17 mouse cellular contexts compared by ENCODE assay signal in the genomic region with DNA sequence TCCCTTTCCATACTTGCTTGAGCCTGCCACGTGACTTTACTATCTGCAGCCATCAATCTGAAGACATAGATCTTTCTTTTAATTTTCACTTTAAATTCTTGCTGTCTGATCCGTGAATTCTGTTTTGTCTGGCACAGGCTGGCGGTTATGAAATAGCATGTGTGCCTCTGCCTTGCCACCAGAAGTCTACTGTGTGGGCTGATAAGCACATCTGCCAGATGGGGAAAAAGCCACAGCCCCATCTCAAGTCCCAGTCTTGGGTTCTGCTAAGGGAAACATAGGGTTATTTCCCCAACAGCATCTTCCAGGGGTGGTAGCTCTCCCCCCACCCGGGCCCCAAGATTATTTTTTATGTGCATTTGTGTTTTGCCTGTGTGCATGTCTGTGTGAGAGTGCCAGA.
DNase-seq lines count a peak whose midpoint lies in the region.
"Had no signal": no experiment of that assay in that cellular context is flagged by ENCODE, and none has a peak within 500 bp of the region (broad histone marks: within the 10 kb centered on the region; RNA-seq: fewer than 3 reads in every experiment).

No protein-coding gene starts in this region.

- peak; percentile 20 to 63 for DNase-seq in left cerebral cortex, postnatal 25 days (ENCODE audit: low spot score in 2 of 2)
- DNase-seq in left cerebral cortex, postnatal 4 days, result no peak
- DNase-seq in right cerebral cortex, adult 2 months (ENCODE audit: low spot score in 2 of 2), result peak; percentile 31 to 37
- no peak for DNase-seq in right cerebral cortex, postnatal 25 days
- DNase-seq in gonadal fat pad, adult 2 months (ENCODE audit: low read depth), result peak; percentile 10
- DNase-seq in thymus, postnatal 0 days (ENCODE audit: low spot score), result no peak
- no peak for DNase-seq in heart, adult 18-20 months
- DNase-seq: adrenal gland, postnatal 14 days; cerebellum, adult 11-12 months; gastrocnemius, postnatal 36 days; heart, postnatal 4 days; kidney, adult 18-20 months; kidney, postnatal 14 days; layer of hippocampus, postnatal 36 days; lung, adult 18-20 months; lung, postnatal 10 days; thymus, postnatal 14 days had no signal

- intact Hi-C loops in left cerebral cortex, postnatal 25 days (cut with DNase I), result no loop called here
- intact Hi-C loops in left cerebral cortex, postnatal 4 days (cut with DNase I), result no loop called here

Comparison
In these comparisons a context has a peak if more than half of its experiments do, and no peak if none do; other contexts are left out.
1. DNase-seq: peak in left cerebral cortex, postnatal 25 days (2 of 2), right cerebral cortex, adult 2 months (2 of 2) and gonadal fat pad, adult 2 months (single experiment); none in left cerebral cortex, postnatal 4 days (single experiment), right cerebral cortex, postnatal 25 days (single experiment), thymus, postnatal 0 days (single experiment) and heart, adult 18-20 months (0 of 2).